Mouse (Mus musculus): ENCODE data around the gene Osbpl10. TPM values are rescaled to one million over a fixed set of nuclear protein-coding genes. Genes with fewer than 3 reads are reported as not detected.

The Osbpl10 gene
- polyA plus RNA-seq, 1 experiment, result 8.3 TPM

DNA sequence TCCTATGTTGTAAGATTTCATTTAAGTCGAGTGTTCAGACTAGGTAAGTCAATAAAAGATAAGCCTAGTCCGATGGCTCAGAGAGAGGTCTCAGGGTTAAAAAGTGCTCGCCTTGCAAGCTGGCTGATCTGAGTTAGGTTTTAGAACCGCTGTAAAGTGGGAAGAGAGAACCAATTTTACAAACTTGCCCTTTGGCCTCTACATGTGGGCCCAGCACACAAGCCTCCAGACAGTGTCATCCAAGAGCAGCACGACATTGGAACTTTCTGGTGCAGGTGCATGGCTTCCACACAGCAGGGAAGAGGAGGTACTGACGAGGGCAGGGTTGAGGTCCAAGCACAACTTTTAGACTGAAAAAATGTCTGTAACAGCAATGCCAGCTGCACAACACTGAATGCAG lies 296.4 kb downstream of the Osbpl10 start:
- no peak overlapping the region for H3K9ac ChIP-seq (ENCODE audit: low read depth, poor library complexity, severe bottlenecking)
- TF ChIP-seq POLR2A (IDR thresholded peaks at IDR 0.05; ENCODE audit: insufficient read depth, low read length) (no peak), CTCF (IDR thresholded peaks at IDR 0.05; ENCODE audit: low read depth, low read length) (no peak), EP300 (IDR thresholded peaks at IDR 0.05; ENCODE audit: insufficient read depth, low read depth, low read length) (no peak)
- H3K4me3 ChIP-seq (ENCODE audit: low read depth, low read length), result no peak overlapping the region
- no peaks in the 10 kb centered on the region for H3K27me3 ChIP-seq (ENCODE audit: control insufficient read depth, insufficient read depth, low read length, poor library complexity, severe bottlenecking)
- no peaks in the 10 kb centered on the region for H3K9me3 ChIP-seq (replicated peaks; ENCODE audit: control insufficient read depth, insufficient read depth, low read length, poor library complexity, severe bottlenecking)
- H3K36me3 ChIP-seq (ENCODE audit: control insufficient read depth, insufficient read depth, low read length, poor library complexity, severe bottlenecking), result peaks cover 19% of the 10 kb centered on the region
- no peaks in the 10 kb centered on the region for H3K4me1 ChIP-seq (ENCODE audit: control insufficient read depth, insufficient read depth, low read length)
- H3K27ac ChIP-seq (ENCODE audit: insufficient read depth, low read length), result no peak overlapping the region

- peaks cover 2% of the 10 kb centered on the region for H3K4me1 ChIP-seq (ENCODE audit: control insufficient read depth, insufficient read depth, low read length)
- no peaks in the 10 kb centered on the region for H3K9me3 ChIP-seq (replicated peaks; ENCODE audit: control insufficient read depth, insufficient read depth, low read length, poor library complexity, severe bottlenecking)
- no peaks in the 10 kb centered on the region for H3K27me3 ChIP-seq (ENCODE audit: control insufficient read depth, insufficient read depth, low read length, poor library complexity, severe bottlenecking)
- H3K9ac ChIP-seq (ENCODE audit: low read depth, poor library complexity, severe bottlenecking), result no peak overlapping the region
- no peak overlapping the region for H3K27ac ChIP-seq (ENCODE audit: insufficient read depth, low read length)
- peaks cover 22% of the 10 kb centered on the region for H3K36me3 ChIP-seq (ENCODE audit: control insufficient read depth, insufficient read depth, low read length, poor library complexity, severe bottlenecking)
- H3K4me3 ChIP-seq (ENCODE audit: low read depth, low read length), result no peak overlapping the region
- TF ChIP-seq CTCF (IDR thresholded peaks at IDR 0.05; ENCODE audit: low read depth, low read length) (no peak), POLR2A (IDR thresholded peaks at IDR 0.05; ENCODE audit: insufficient read depth, low read length) (no peak), EP300 (IDR thresholded peaks at IDR 0.05; ENCODE audit: insufficient read depth, low read depth, low read length) (no peak)
These were observed 300.3 kb downstream of the Osbpl10 start for GRCm38 (mm10) chr9:115278641-115279040.

Other genes starting within 250 kb of the Osbpl10 start
- 47.4 and 49.3 TPM in 2 replicates for gene Cmtm6, start 247.5 kb upstream of the Osbpl10 start, polyA plus RNA-seq (2011; ENCODE audit: insufficient read depth, insufficient read length, low read depth, missing spikeins)
- 60.6 and 63.7 TPM in 2 replicates for gene Cmtm7, start 196.7 kb upstream of the Osbpl10 start, polyA plus RNA-seq (2011; ENCODE audit: insufficient read depth, insufficient read length, low read depth, missing spikeins)
- gene Cmtm8, start 134.4 kb upstream of the Osbpl10 start, polyA plus RNA-seq (2011; ENCODE audit: insufficient read depth, insufficient read length, low read depth, missing spikeins), result 7.8 and 8.2 TPM in 2 replicates
- gene Gpd1l, start 44.6 kb upstream of the Osbpl10 start, polyA plus RNA-seq (2011; ENCODE audit: insufficient read depth, insufficient read length, low read depth, missing spikeins), result 14.4 and 14.5 TPM in 2 replicates
- 3,274 and 3,343 TPM in 2 replicates for gene Rps27rt, start 4.2 kb downstream of the Osbpl10 start, polyA plus RNA-seq (2011; ENCODE audit: insufficient read depth, insufficient read length, low read depth, missing spikeins)

Measured in ES-Bruce4 (cell line).